16 mouse cellular contexts compared by ENCODE assay signal in genomic region chr1:20908541-20908940, GRCm38 (mm10). TPM values are rescaled to one million over a fixed set of nuclear protein-coding genes. Genes with fewer than 3 reads are reported as not detected.
DNase-seq lines count a peak whose midpoint lies in the region; ATAC-seq and TF ChIP-seq lines count a peak whose summit lies in the region.
"Had no signal": no experiment of that assay in that cellular context is flagged by ENCODE, and none has a peak within 500 bp of the region (broad histone marks: within the 10 kb centered on the region; RNA-seq: fewer than 3 reads in every experiment).

No protein-coding gene starts in this region.

- no peaks in the 10 kb centered on the region for H3K9me3 ChIP-seq in midbrain, embryonic 10.5 days (replicated peaks)
- no peaks in the 10 kb centered on the region for H3K9me3 ChIP-seq in midbrain, embryonic 15.5 days
- no peaks in the 10 kb centered on the region for H3K9me3 ChIP-seq in hindbrain, embryonic 13.5 days
- no peaks in the 10 kb centered on the region for H3K9me3 ChIP-seq in kidney, embryonic 15.5 days (replicated peaks)
- H3K9me3 ChIP-seq: liver, embryonic 13.5 days; stomach, embryonic 15.5 days had no signal

- H3K4me1 ChIP-seq in midbrain, embryonic 10.5 days, result peaks cover 28% of the 10 kb centered on the region
- peaks cover 12% of the 10 kb centered on the region for H3K4me1 ChIP-seq in midbrain, embryonic 15.5 days
- peaks cover 7% of the 10 kb centered on the region for H3K4me1 ChIP-seq in cortical plate, adult 2 months (ENCODE audit: control insufficient read depth, insufficient read depth, low read length)
- H3K4me1 ChIP-seq in hindbrain, embryonic 13.5 days (replicated peaks), result peaks cover 37% of the 10 kb centered on the region
- peaks cover 22% of the 10 kb centered on the region for H3K4me1 ChIP-seq in kidney, embryonic 15.5 days

- no peak for TF ChIP-seq POLR2A in cortical plate, adult 2 months (IDR thresholded peaks at IDR 0.05; ENCODE audit: extremely low read depth, insufficient read depth, low read length)

- no peak overlapping the region for H3K4me2 ChIP-seq in midbrain, embryonic 15.5 days
- H3K4me2 ChIP-seq in hindbrain, embryonic 13.5 days, result no peak overlapping the region
- H3K4me2 ChIP-seq in kidney, embryonic 15.5 days, result no peak overlapping the region
- H3K4me2 ChIP-seq: liver, embryonic 13.5 days; stomach, embryonic 15.5 days had no signal

- DNase-seq in midbrain, embryonic 10.5 days (ENCODE audit: low spot score), result peak; percentile 18
- DNase-seq in naive thymus-derived CD4-positive, alpha-beta T cell, adult 2 months (ENCODE audit: low read depth), result peak; percentile 24
- DNase-seq in kidney, adult 18-20 months, result no peak
- no peak for DNase-seq in cerebellum, adult 9-10 months
- DNase-seq: cerebellum, postnatal 36 days; gastrocnemius, postnatal 10 days; liver, embryonic 13.5 days; lung, postnatal 36 days had no signal

- 18% methylated on average over 4 of the region's 4 CpGs for WGBS in midbrain, embryonic 10.5 days
- 15% methylated on average over 4 of the region's 4 CpGs for whole genome bisulfite sequencing in midbrain, embryonic 15.5 days
- 24% methylated on average over 4 of the region's 4 CpGs for WGBS in hindbrain, embryonic 13.5 days
- 54% methylated on average over 4 of the region's 4 CpGs for WGBS in kidney, embryonic 15.5 days

- no peak overlapping the region for H3K4me3 ChIP-seq in midbrain, embryonic 10.5 days
- H3K4me3 ChIP-seq in midbrain, embryonic 15.5 days, result no peak overlapping the region
- H3K4me3 ChIP-seq in cortical plate, adult 2 months (ENCODE audit: insufficient read depth, low read length), result no peak overlapping the region
- no peak overlapping the region for H3K4me3 ChIP-seq in hindbrain, embryonic 13.5 days
- H3K4me3 ChIP-seq in kidney, embryonic 15.5 days (replicated peaks), result no peak overlapping the region
- H3K4me3 ChIP-seq: liver, embryonic 13.5 days; myocyte; stomach, embryonic 15.5 days had no signal

- H3K36me3 ChIP-seq in midbrain, embryonic 10.5 days, result no peaks in the 10 kb centered on the region
- H3K36me3 ChIP-seq in midbrain, embryonic 15.5 days (replicated peaks), result no peaks in the 10 kb centered on the region
- H3K36me3 ChIP-seq in hindbrain, embryonic 13.5 days, result no peaks in the 10 kb centered on the region
- H3K36me3 ChIP-seq in kidney, embryonic 15.5 days, result no peaks in the 10 kb centered on the region
- H3K36me3 ChIP-seq: liver, embryonic 13.5 days; stomach, embryonic 15.5 days had no signal

- no peak for TF ChIP-seq CTCF in cortical plate, adult 2 months (IDR thresholded peaks at IDR 0.05; ENCODE audit: extremely low read depth, insufficient read depth, low read length)

- no peak overlapping the region for H3K9ac ChIP-seq in midbrain, embryonic 15.5 days
- no peak overlapping the region for H3K9ac ChIP-seq in hindbrain, embryonic 13.5 days
- H3K9ac ChIP-seq in kidney, embryonic 15.5 days, result no peak overlapping the region
- H3K9ac ChIP-seq: liver, embryonic 13.5 days; stomach, embryonic 15.5 days had no signal

- no peaks in the 10 kb centered on the region for H3K27me3 ChIP-seq in midbrain, embryonic 10.5 days (ENCODE audit: low read depth, poor library complexity, severe bottlenecking)
- H3K27me3 ChIP-seq in midbrain, embryonic 15.5 days (replicated peaks), result no peaks in the 10 kb centered on the region
- H3K27me3 ChIP-seq in hindbrain, embryonic 13.5 days, result no peaks in the 10 kb centered on the region
- no peaks in the 10 kb centered on the region for H3K27me3 ChIP-seq in kidney, embryonic 15.5 days
- H3K27me3 ChIP-seq: CH12.LX; liver, embryonic 13.5 days; stomach, embryonic 15.5 days had no signal

- H3K27ac ChIP-seq in midbrain, embryonic 10.5 days (replicated peaks), result peak overlapping the region; percentile 39
- no peak overlapping the region for H3K27ac ChIP-seq in midbrain, embryonic 15.5 days
- H3K27ac ChIP-seq in cortical plate, adult 2 months (ENCODE audit: insufficient read depth, low read length), result peak overlapping the region; percentile 27; the same call in 1 of the 2 replicates
- H3K27ac ChIP-seq in hindbrain, embryonic 13.5 days, result peak overlapping the region; percentile 49
- no peak overlapping the region for H3K27ac ChIP-seq in kidney, embryonic 15.5 days
- H3K27ac ChIP-seq: liver, embryonic 13.5 days; stomach, embryonic 15.5 days had no signal

- no peak for ATAC-seq in midbrain, embryonic 15.5 days (replicated peaks)
- no peak for ATAC-seq in hindbrain, embryonic 13.5 days (ENCODE audit: low FRiP score)
- ATAC-seq in kidney, embryonic 15.5 days (replicated peaks; ENCODE audit: low FRiP score), result no peak
- ATAC-seq: intestine, postnatal 0 days had no signal

RNA-seq across cellular contexts. Expression of gene Paqr8, which starts 18.1 kb away (rescaled TPM):
- 5.3 and 6.4 TPM in 2 replicates for polyA plus RNA-seq in midbrain, embryonic 10.5 days (2016; fragmentation: Nextera tagmentation; extraction: Ambion mirVana)
- polyA plus RNA-seq in midbrain, embryonic 15.5 days (2015; fragmentation: Nextera tagmentation; extraction: Ambion mirVana), result 23.7 and 24.2 TPM in 2 replicates
- polyA plus RNA-seq in cortical plate, adult 2 months (2012; rRNA removed), result 79.4 and 85.9 TPM in 2 replicates
- 22.5 and 26.2 TPM in 2 replicates for polyA plus RNA-seq in hindbrain, embryonic 13.5 days (2015; fragmentation: Nextera tagmentation; extraction: Ambion mirVana)
- 3.9 and 4.3 TPM in 2 replicates for polyA plus RNA-seq in kidney, embryonic 15.5 days (2015; fragmentation: Nextera tagmentation; extraction: Ambion mirVana)

RNA-seq across cellular contexts. Expression of gene Efhc1, which starts 42.9 kb away (rescaled TPM):
- polyA plus RNA-seq in midbrain, embryonic 10.5 days (2016; fragmentation: Nextera tagmentation; extraction: Ambion mirVana), result 1.9 and 2.0 TPM in 2 replicates
- polyA plus RNA-seq in midbrain, embryonic 15.5 days (2015; fragmentation: Nextera tagmentation; extraction: Ambion mirVana), result 1.6 and 1.8 TPM in 2 replicates
- 2.0 and 2.2 TPM in 2 replicates for polyA plus RNA-seq in cortical plate, adult 2 months (2012; rRNA removed)
- 2.6 and 3.5 TPM in 2 replicates for polyA plus RNA-seq in hindbrain, embryonic 13.5 days (2015; fragmentation: Nextera tagmentation; extraction: Ambion mirVana)
- 2.4 and 3.2 TPM in 2 replicates for polyA plus RNA-seq in kidney, embryonic 15.5 days (2015; fragmentation: Nextera tagmentation; extraction: Ambion mirVana)

Comparison
In these comparisons a context has a peak if more than half of its experiments do, and no peak if none do; other contexts are left out.
1. H3K27ac ChIP-seq: peak in midbrain, embryonic 10.5 days (single experiment), cortical plate, adult 2 months (single experiment) and hindbrain, embryonic 13.5 days (single experiment); none in midbrain, embryonic 15.5 days (single experiment) and kidney, embryonic 15.5 days (single experiment).
2. DNase-seq: peak in midbrain, embryonic 10.5 days (single experiment) and naive thymus-derived CD4-positive, alpha-beta T cell, adult 2 months (single experiment); none in kidney, adult 18-20 months (single experiment) and cerebellum, adult 9-10 months (single experiment).